Mouse (Mus musculus) spleen, adult 10 weeks (tissue): ENCODE results near the gene Nkx2-9. TPM values are rescaled to one million over a fixed set of nuclear protein-coding genes. Genes with fewer than 3 reads are reported as not detected.

ENCODE experiments used
- polyA plus RNA-seq: library from polyadenylated mRNA; stranded (reverse); fragments of 350-450 nt; fragmentation: Illumina TruSeq; extraction: RNeasy Lipid Tissue Mini Kit (QIAGEN cat#74804); gene quantifications from one replicate; pipeline ENCODE4 v1.2.3, GENCODE M21; 2015; ENCODE audit warnings: low replicate concordance; ENCODE audit not compliant: insufficient read depth

Nkx2-9 gene
- not detected for polyA plus RNA-seq

DNA sequence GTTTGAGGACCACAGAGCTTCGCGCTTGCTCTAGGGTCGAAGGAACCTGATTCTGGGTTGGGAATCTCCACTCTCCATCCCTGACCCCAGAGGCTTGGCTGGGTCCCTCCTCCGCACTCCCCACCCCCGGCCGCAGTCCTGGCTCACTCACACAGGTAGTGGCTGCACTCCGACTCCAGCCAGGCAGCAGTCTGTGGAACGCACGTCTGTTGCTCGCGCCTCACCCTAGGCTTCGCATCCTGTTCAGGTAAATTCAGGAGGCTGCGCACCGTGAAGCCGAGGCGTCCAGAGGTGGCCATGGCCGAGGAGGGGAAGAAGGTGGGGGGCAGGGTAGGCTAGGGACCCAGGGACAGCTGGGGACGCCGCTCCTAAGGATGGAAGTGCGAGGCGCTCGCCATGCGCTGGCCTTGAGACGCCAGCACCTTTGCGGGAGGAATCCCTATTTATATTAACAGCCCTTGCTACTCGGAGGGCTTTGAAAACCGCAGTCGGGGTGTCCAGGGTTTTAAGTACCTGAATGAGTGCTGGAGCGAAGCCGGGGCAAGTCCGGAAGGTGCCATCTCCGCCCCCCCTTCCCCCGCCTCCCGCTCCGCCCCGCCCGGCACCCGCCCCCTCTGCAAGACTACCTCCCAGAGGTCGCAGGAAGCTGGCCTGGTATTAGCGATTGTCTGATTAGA, at the start of gene Nkx2-9:
TSS of gene Nkx2-9 (minus strand) at position 524 of the 677 bp plus-strand sequence.

Other genes starting within 250 kb of the Nkx2-9 start
- gene Nkx2-1, start 76.4 kb downstream of the Nkx2-9 start, polyA plus RNA-seq, result not detected
- gene Pax9, start 78.5 kb upstream of the Nkx2-9 start, polyA plus RNA-seq, result not detected